Mouse (Mus musculus) stomach, postnatal 0 days (tissue): ENCODE results near the gene Rp9.

Source experiments
- CTCF ChIP-seq: IDR thresholded peaks from 2 replicates; pipeline ENCODE4 v1.5.1; 2016; ENCODE audit warnings: antibody characterized with exemption, low read depth, mild to moderate bottlenecking, moderate library complexity
- EP300 ChIP-seq: optimal IDR thresholded peaks from 2 replicates; pipeline ENCODE3; 2016; ENCODE audit warnings: antibody characterized with exemption

- TF ChIP-seq CTCF (peak; percentile 87), EP300 (no peak)
Measured at GRCm38 (mm10) chr9:22518394-22519041, 49.0 kb upstream of the Rp9 start.
